Mouse (Mus musculus): ENCODE measurements at regions not wholly inside any gene's neighbourhood (a gene's known extent, or its start where the extent isn't known, plus 50 kb on each side); places are given as distances from the start of the nearest gene placed in this dataset.

DNA sequence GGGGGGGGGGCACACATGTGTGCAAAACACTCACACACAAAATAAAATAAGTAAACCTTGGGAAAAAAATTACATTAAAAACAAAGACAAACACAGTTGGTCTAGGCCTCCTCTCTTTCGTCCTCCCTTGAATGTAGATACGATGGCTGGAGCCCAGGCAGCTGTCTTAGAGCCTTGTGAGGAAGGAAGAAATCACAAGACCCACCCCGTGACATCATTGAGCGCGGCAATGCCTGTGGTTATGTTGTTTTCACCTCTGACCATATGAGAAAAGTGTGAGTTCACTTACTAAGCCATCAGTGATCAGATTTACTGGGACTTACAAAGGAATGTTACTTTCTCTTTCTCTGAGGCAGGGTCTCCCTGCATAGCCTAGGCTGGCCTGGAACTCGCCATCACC lies 64.8 kb upstream of the Slc6a6 start:
- DNase-seq (ENCODE audit: low spot score in 2 of 2) = no peak

DNA sequence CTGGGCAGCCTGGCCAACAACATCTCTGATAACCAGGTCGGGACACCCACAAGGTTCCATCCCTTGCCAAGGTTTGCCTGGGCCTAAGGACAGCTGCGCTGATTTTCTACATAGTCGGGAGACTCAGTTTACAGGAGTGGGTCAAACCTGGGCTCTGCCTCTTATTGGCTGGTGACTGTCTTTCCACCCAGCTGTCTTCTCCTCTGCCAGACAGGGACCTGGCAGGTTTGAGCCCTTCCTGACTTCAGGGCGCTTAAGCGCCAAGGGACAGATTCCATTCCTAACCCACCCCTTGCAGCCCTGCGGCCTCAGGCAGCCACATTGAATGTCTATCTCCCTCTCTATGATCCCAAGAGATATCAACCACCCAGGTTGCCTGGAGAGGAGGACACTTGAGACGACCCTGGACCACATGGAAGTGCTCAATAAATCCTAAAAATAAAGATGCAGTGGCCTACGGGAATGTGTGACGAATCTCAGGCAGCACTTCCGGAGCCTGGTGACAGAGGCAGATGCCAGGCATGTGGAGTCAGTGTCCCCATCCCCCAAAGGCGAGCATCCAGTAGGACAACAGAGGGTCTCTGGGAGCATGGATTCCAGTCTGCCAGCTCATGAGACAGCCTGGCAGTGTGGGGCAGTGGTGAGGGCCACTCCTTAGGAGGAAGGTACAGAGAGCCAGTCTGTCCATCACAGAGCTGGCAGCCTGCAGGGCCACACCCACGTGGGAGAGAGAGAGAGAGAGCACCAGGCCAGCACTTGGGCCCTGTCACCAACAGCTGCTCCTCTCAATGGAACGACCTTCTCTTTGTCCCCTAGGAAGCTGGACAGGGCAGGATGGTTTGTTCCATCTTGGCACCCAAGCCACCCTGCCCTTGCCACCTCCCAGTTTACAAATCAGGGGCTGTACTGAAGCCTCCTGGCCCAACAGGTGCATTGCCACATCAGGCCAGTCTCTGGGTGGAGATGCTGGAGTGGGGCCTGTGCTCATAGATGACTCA lies 63.8 kb upstream of the Slc6a6 start:
- DNase-seq (ENCODE audit: low spot score in 2 of 2) = peak; percentile 70 to 80

DNA sequence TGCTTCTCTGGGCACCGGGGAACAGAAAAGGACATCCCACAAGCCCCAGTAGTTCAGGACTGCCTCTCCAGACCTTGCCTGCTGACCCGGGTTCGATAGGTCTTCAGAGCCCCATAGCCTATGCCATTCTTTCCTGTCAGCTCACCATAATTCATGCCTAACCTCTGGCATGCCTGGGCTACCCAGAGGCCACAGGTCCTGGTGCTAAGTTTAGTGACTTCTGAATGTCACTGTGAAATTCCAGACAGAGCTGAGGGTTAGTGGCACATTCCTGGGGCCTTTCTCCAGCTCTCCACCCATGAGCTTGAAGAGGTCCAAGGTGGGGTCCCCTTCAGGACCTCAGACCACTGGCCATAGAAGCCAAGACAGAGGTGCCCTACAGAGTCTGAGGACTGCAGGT lies 62.4 kb upstream of the Slc6a6 start:
- DNase-seq (ENCODE audit: low spot score in 2 of 2) = peak in 1 of 2 experiments; percentile 46

DNA sequence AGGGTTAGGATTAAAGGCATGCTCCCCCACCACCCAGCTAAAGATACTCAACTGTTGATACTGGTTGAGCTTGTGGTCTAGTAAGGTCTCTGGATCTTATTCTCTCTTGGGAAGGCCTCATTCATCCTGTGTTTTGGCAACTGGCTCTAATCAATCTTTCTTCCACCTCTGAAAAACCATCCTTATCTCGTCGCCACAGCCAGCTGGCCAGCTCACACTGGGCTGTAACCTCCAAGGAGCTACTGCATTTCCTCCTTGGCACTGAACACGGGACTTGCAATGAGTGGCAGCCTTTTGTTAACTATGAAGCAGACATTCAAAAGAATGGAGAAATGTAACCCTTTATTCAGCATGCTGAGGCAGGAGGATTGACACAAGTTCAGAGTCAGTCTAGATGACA lies 61.4 kb upstream of the Slc6a6 start:
- DNase-seq (ENCODE audit: low spot score in 2 of 2) = no peak

DNA sequence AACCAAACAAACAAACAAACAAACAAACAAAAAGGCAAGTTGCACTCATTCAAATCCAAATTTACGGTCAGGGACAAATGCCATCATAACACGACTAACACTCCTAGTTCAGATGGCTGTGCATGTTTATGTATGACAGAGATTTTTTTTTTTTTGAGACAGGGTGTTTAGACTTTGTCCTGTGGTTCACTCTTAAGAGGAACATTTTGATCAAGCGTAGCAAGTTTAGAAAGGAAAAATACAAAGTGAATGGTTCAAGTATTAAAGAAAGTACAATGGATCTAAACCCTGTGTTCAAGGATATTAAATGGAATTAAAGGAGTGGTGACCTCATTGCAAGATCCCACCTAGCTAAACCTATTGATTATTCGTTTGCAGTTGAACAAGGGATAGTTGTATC lies 60.2 kb upstream of the Slc6a6 start:
- DNase-seq (ENCODE audit: low spot score in 2 of 2) = no peak

DNA sequence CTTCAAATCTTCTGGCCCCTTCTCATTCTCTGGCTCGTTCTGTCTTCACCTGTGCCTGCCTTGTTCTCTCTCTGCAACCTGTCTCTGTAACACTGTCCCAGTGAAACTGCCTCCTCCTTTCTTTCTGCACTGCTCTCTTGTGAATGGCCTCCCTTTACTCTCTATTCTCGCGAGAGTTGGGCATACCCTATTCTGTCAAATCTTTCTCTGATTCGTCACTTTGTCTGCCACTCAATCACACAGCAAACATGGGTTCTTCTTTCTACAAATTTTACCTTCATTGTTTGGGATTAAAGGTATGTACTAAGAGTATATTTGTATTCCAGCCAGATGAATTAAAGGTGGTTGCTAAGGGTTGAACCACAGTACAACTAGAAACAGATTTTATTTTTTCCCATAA lies 54.6 kb upstream of the Slc6a6 start:
- no peak for DNase-seq (ENCODE audit: low spot score in 2 of 2)

DNA sequence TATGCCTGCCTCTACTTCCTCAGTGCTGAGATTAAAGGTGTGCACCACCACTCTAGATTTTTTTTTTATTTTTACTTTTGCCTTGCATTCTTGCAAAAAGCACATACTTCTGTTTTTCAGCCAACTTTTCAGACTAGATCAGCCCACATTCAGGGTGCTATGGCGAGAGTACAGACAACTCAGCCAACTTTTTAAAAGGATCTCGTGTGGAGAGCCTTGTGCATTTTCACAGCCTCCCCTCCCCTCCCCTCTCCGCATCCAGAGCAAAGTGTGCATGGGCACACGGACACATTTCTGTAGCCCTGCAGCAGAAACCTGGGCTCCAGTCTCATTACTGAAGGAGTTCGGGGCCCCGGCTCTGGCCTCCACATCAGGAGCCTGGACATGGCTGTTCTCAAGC lies 52.6 kb upstream of the Slc6a6 start:
- DNase-seq (ENCODE audit: low spot score in 2 of 2) = no peak

All from gastrocnemius, adult 8-10 months (tissue).